Mouse (Mus musculus) small intestine, adult 10 weeks (tissue): Measurements from ENCODE around the gene Tmub2. TPM values are rescaled to one million over a fixed set of nuclear protein-coding genes. Genes with fewer than 3 reads are reported as not detected.

Experiments
- polyA plus RNA-seq: library from polyadenylated mRNA; stranded (reverse); fragments of 350-450 nt; fragmentation: Illumina TruSeq; extraction: RNeasy Lipid Tissue Mini Kit (QIAGEN cat#74804); gene quantifications from one replicate; pipeline ENCODE4 v1.2.3, GENCODE M21; 2014; ENCODE audit warnings: low replicate concordance

The Tmub2 gene
- polyA plus RNA-seq: 6.1 TPM

GRCm38 (mm10) chr11:102284501-102285094, at the start of gene Tmub2:
Gene Tmub2, plus strand, starts transcription at chr11:102284931.

GRCm38 (mm10) chr11:102248630-102249230, 36.0 kb upstream of the Tmub2 start, which contains the start of gene BC030867:
Gene BC030867, plus strand, starts transcription at chr11:102248882.

GRCm38 (mm10) chr11:102268520-102269244, 16.0 kb upstream of the Tmub2 start, which contains the start of gene Asb16:
Gene Asb16, plus strand, starts transcription at chr11:102268743.

GRCm38 (mm10) chr11:102296491-102297472, 12.1 kb downstream of the Tmub2 start, which contains the start of gene Atxn7l3:
Gene Atxn7l3, minus strand, starts transcription at chr11:102296631.

GRCm38 (mm10) chr11:102319410-102319792, 34.7 kb downstream of the Tmub2 start, which contains the start of gene Ubtf:
Gene Ubtf, minus strand, starts transcription at chr11:102319742.

Other genes with a start within 250 kb of the Tmub2 start
- gene Cd300lg, start 243.4 kb upstream of the Tmub2 start, polyA plus RNA-seq: 3.2 TPM
- gene Mpp2, start 196.4 kb upstream of the Tmub2 start, polyA plus RNA-seq: not detected
- gene Ppy, start 183.6 kb upstream of the Tmub2 start, polyA plus RNA-seq: not detected
- not detected for gene Pyy, start 177.1 kb upstream of the Tmub2 start, polyA plus RNA-seq
- gene Nags, start 139.4 kb upstream of the Tmub2 start, polyA plus RNA-seq: 0.26 TPM
- 2.4 TPM for gene Tmem101, start 128.5 kb upstream of the Tmub2 start, polyA plus RNA-seq
- 50.0 TPM for gene Lsm12, start 99.6 kb upstream of the Tmub2 start, polyA plus RNA-seq
- 1.1 TPM for gene G6pc3, start 95.3 kb upstream of the Tmub2 start, polyA plus RNA-seq
- gene Hdac5, start 54.8 kb upstream of the Tmub2 start, polyA plus RNA-seq: 1.2 TPM
- not detected for gene BC030867, start 36.0 kb upstream of the Tmub2 start, polyA plus RNA-seq
- not detected for gene Asb16, start 16.2 kb upstream of the Tmub2 start, polyA plus RNA-seq
- gene Atxn7l3, start 11.7 kb downstream of the Tmub2 start, polyA plus RNA-seq: 5.4 TPM
- 22.9 TPM for gene Ubtf, start 34.8 kb downstream of the Tmub2 start, polyA plus RNA-seq
- not detected for gene Slc4a1, start 81.3 kb downstream of the Tmub2 start, polyA plus RNA-seq
- gene Rundc3a, start 108.5 kb downstream of the Tmub2 start, polyA plus RNA-seq: not detected
- 4.1 TPM for gene Slc25a39, start 123.0 kb downstream of the Tmub2 start, polyA plus RNA-seq
- gene Grn, start 145.4 kb downstream of the Tmub2 start, polyA plus RNA-seq: 2.2 TPM
- gene Fam171a2, start 162.8 kb downstream of the Tmub2 start, polyA plus RNA-seq: not detected
- not detected for gene Itga2b, start 185.2 kb downstream of the Tmub2 start, polyA plus RNA-seq